Mouse (Mus musculus) midbrain, postnatal 0 days (tissue): ENCODE results near the gene Insm2. TPM values are rescaled to one million over a fixed set of nuclear protein-coding genes. Genes with fewer than 3 reads are reported as not detected.

ENCODE experiments used
- ATAC-seq: fragments of 200-750 bp; cut with Nextera tagmentation; 2 replicates; pipeline ENCODE4 v1.8.0; 2017; ENCODE audit warnings: moderate number of reproducible peaks, mild to moderate bottlenecking, moderate TSS enrichment, moderate library complexity; ENCODE audit not compliant: low FRiP score
- DNase-seq: peaks from one replicate; pipeline ENCODE4 v3.0.0-alpha.2; 2015; ENCODE audit warnings: low spot score
- H3K27ac ChIP-seq: fragments of 300-500 bp; sonication (generic); 2 replicates; pipeline ENCODE4 v1.5.1; 2014; ENCODE audit warnings: low read depth, mild to moderate bottlenecking, low read length, mixed read lengths
- H3K27me3 ChIP-seq: fragments of 300-500 bp; sonication (generic); 2 replicates; pipeline ENCODE4 v1.6.1; 2014; ENCODE audit warnings: low read length, control low read depth, mixed read lengths; ENCODE audit not compliant: insufficient read depth
- H3K36me3 ChIP-seq: fragments of 300-500 bp; sonication (generic); 2 replicates; pipeline ENCODE4 v1.6.1; 2014; ENCODE audit warnings: low read length, control low read depth, mixed read lengths; ENCODE audit not compliant: insufficient read depth
- H3K4me1 ChIP-seq: fragments of 300-500 bp; sonication (generic); 2 replicates; pipeline ENCODE4 v1.6.1; 2014; ENCODE audit warnings: mild to moderate bottlenecking, control low read depth, antibody characterized with exemption, low read length, mixed read lengths; ENCODE audit not compliant: insufficient read depth
- H3K4me2 ChIP-seq: fragments of 300-500 bp; sonication (generic); 2 replicates; pipeline ENCODE4 v1.6.1; 2014; ENCODE audit warnings: low read depth, mild to moderate bottlenecking, low read length, mixed read lengths; ENCODE audit not compliant: poor library complexity, severe bottlenecking
- H3K4me3 ChIP-seq: fragments of 300-500 bp; sonication (generic); 2 replicates; pipeline ENCODE4 v1.5.1; 2014; ENCODE audit warnings: low read depth, mild to moderate bottlenecking, low read length, moderate library complexity
- H3K9ac ChIP-seq: fragments of 300-500 bp; sonication (generic); replicated peaks from 2 replicates; pipeline ENCODE4 v1.6.1; 2014; ENCODE audit warnings: mild to moderate bottlenecking, low read length, moderate library complexity, mixed read lengths; ENCODE audit not compliant: poor library complexity, severe bottlenecking
- H3K9me3 ChIP-seq: fragments of 300-500 bp; sonication (generic); 2 replicates; pipeline ENCODE4 v1.6.1; 2016; ENCODE audit warnings: low read length, control low read depth
- CTCF ChIP-seq: IDR thresholded peaks from 2 replicates; pipeline ENCODE4 v1.5.1; 2016; ENCODE audit warnings: antibody characterized with exemption, mild to moderate bottlenecking
- WGBS: fragments of 180-500 bp; shearing (Covaris S2); extraction: QIAGEN DNeasy Blood & Tissue Kit; methylation state at CpG from one replicate; pipeline ENCODE4 v1.1.7; 2014; 5-methylcytosine and 5-hydroxymethylcytosine counted together
- polyA plus RNA-seq: library from polyadenylated mRNA; unstranded; fragments of >200 nt; fragmentation: Nextera tagmentation; extraction: Ambion mirVana; gene quantifications from 2 replicates; pipeline ENCODE4 v1.2.1, GENCODE M21; 2015
- total RNA-seq: library from RNA; depleted of rRNA; stranded (reverse); fragments of >200 nt; gene quantifications from 2 replicates; pipeline ENCODE4 v1.2.3, GENCODE M21; 2014

Gene Insm2
- total and polyA plus RNA-seq, 2 experiments from 2014 or later = 1.1 to 1.5 TPM

DNA sequence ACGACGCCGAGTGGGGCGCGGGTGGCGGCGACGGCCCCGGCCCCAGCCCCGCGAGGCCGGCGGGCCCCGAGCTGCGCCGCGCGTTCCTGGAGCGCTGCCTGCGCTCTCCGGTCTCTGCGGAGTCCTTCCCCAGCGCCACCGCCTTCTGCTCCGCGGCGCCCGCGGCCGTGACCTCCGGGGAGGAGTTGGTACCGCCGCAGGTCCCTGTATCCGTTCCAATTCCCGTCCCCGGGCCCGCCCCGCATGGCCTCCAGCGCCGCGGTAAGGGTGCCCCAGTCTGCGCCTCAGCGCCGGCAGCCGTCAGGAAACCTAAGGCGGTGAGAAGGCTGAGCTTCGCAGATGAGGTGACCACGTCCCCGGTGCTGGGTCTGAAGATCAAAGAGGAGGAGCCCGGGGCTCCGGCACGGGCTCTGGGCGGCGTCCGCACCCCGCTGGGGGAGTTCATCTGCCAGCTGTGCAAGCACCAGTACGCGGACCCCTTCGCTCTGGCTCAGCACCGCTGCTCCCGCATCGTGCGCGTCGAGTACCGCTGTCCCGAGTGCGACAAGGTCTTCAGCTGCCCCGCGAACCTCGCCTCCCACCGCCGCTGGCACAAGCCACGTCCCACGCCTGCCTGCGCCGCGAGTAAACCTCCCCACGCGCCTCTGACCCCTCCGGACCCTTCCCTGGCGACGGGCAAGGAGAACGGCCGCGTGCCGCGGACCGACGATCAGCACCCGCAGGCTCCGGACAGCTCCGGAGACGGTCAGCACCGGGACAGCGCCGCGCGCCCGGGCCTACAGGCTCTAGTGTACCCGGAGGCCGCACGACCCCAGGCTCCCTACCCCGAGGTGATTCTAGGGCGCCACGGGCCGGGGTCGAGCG lies 644 bp downstream of the Insm2 start:
- no peak for TF ChIP-seq CTCF
- H3K36me3 ChIP-seq = peaks cover 6% of the 10 kb centered on the region; the same call in 1 of the 2 replicates
- ATAC-seq = peak; percentile 55
- DNase-seq = no peak
- H3K4me3 ChIP-seq = peak overlapping the region; percentile 50
- H3K27me3 ChIP-seq = peaks cover 37% of the 10 kb centered on the region
- H3K27ac ChIP-seq = no peak overlapping the region
- H3K9ac ChIP-seq = peak overlapping the region; percentile 57
- 0 out of 2 replicates have a peak, but pooled peaks cover 4% of the 10 kb centered on the region for H3K4me1 ChIP-seq
- no peaks in the 10 kb centered on the region for H3K9me3 ChIP-seq
- whole genome bisulfite sequencing = 1% methylated on average over 91 of the region's 109 CpGs
- H3K4me2 ChIP-seq = peak overlapping the region; percentile 93

DNA sequence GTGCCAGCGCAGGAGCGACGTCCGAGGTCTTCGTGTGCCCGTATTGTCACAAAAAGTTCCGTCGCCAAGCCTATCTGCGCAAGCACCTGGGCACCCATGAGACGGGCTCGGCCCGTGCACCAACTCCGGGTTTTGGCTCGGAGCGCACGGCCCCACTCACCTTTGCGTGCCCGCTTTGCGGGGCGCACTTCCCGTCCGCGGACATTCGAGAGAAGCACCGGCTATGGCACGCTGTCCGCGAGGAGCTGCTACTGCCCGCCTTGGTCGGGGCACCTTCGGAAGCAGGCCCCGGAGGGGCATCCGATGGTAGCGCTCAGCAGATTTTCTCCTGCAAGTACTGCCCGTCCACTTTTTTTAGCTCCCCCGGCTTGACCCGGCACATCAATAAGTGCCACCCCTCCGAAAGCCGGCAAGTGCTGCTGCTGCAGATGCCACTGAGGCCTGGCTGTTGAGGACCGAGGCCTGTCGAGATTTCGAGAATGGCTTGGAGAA lies 1.3 kb downstream of the Insm2 start:
- Histone ChIP-seq H3K4me3 (peak overlapping the region; percentile 50; the same call in 1 of the 2 replicates), H3K9ac (no peak overlapping the region), H3K9me3 (no peaks in the 10 kb centered on the region), H3K4me2 (peak overlapping the region; percentile 93), H3K4me1 (0 out of 2 replicates have a peak, but pooled peaks cover 4% of the 10 kb centered on the region), H3K27ac (no peak overlapping the region), H3K36me3 (peaks cover 6% of the 10 kb centered on the region; the same call in 1 of the 2 replicates), H3K27me3 (peaks cover 37% of the 10 kb centered on the region)
- 10% methylated on average over 42 of the region's 42 CpGs for WGBS
- DNase-seq = no peak
- no peak for TF ChIP-seq CTCF
- 0 out of 2 replicates have a peak, but pooled peaks have one; percentile 15 for ATAC-seq

DNA sequence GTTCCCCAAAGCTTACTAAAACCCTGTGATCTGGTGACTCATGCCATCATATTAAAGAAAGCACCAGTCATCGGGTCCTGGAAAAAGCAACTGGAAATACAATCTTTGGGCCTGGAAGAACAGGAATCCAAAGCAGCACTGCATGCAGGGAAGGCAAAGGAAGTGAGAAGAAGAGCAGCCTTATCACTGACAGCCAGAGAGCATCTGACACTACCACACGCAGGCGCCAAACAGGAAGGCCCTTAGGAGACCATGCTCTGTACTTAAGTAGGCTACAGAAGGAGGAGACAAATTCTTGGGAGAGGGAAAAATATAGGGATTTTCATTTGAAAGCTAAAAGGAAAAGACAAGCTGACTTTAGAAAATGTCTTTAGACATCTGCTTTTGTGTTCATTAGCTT lies 5.2 kb downstream of the Insm2 start:
- Histone ChIP-seq H3K4me2 (no peak overlapping the region), H3K27me3 (peaks cover 17% of the 10 kb centered on the region), H3K9me3 (no peaks in the 10 kb centered on the region), H3K4me3 (no peak overlapping the region), H3K27ac (no peak overlapping the region), H3K36me3 (peaks cover 6% of the 10 kb centered on the region; the same call in 1 of the 2 replicates), H3K4me1 (no peaks in the 10 kb centered on the region), H3K9ac (no peak overlapping the region)
- 77% methylated on average over 3 of the region's 3 CpGs for whole genome bisulfite sequencing
- DNase-seq (no peak), ATAC-seq (no peak)
- TF ChIP-seq CTCF = no peak

DNA sequence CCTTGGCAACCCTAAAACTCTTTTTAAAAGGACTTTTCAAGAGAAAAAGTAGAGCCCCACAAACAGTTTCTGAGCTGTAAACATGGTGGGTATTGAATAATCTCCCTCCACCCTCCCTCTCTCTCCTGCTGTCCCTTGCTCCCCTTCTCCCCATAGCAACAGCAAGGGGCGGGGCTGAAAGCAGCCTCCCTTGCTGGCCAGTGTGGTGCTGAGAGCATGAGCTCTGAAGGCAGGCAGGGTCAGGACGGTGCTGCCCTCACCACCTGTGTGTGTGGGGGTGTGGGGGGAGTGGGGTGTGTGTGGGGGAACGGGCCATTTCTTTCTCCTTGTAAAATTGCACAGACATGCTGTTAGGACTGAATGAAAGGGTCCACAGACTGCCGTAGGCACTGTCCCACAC lies 8.7 kb downstream of the Insm2 start:
- no peak overlapping the region for H3K27ac ChIP-seq
- 0 out of 2 replicates have a peak, but pooled peaks cover 6% of the 10 kb centered on the region for H3K36me3 ChIP-seq
- WGBS = 40% methylated on average over 4 of the region's 4 CpGs
- no peaks in the 10 kb centered on the region for H3K27me3 ChIP-seq
- H3K4me2 ChIP-seq = no peak overlapping the region
- DNase-seq (no peak), ATAC-seq (no peak)
- no peaks in the 10 kb centered on the region for H3K9me3 ChIP-seq
- no peak overlapping the region for H3K9ac ChIP-seq
- TF ChIP-seq CTCF = no peak
- no peak overlapping the region for H3K4me3 ChIP-seq
- no peaks in the 10 kb centered on the region for H3K4me1 ChIP-seq

DNA sequence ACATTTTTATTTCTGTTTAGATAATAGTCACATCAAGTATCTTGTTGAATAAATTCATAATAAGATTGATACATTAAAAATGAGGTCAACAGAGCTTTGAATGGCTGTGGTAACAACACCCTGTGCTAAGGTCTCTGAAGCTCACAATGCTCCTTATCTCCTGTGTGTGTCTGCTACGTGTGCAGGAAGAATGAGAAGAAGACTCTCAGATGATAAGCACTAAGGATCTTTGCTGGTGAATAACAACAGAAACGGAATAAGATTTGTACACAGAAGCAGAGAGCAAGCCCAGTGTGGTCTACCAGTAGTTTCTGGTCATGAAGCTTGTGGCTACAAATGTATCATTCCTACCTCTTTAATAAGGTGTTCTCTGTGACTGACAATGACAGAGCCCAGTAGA lies 11.6 kb downstream of the Insm2 start:
- WGBS = 70% methylated on average over 2 of the region's 2 CpGs
- ATAC-seq (no peak), DNase-seq (no peak)
- H3K9ac ChIP-seq = no peak overlapping the region
- no peaks in the 10 kb centered on the region for H3K36me3 ChIP-seq
- H3K27me3 ChIP-seq = no peaks in the 10 kb centered on the region
- H3K4me3 ChIP-seq = no peak overlapping the region
- no peak overlapping the region for H3K27ac ChIP-seq
- H3K4me2 ChIP-seq = no peak overlapping the region
- no peaks in the 10 kb centered on the region for H3K9me3 ChIP-seq
- no peaks in the 10 kb centered on the region for H3K4me1 ChIP-seq
- no peak for TF ChIP-seq CTCF

DNA sequence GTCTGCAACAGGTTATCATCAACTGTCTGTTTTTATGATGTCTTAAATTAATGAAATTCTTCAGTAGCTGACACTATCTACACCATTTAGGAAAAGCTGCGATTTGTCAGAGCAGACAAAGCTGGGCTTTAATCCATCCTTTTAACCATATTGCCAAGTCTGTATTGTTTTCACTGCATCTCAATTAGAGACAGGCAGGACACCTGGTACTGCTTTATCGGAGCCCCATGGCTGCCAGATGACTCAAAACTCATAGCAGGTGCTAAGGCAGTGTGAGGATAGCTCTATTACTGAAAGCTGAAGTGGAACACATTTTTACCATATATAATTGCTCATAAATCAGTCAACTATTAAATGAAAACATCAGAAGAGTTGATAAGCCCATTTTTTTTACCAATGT lies 21.1 kb downstream of the Insm2 start:
- ATAC-seq (no peak), DNase-seq (peak; percentile 59)
- no peak for TF ChIP-seq CTCF
- Histone ChIP-seq H3K4me2 (no peak overlapping the region), H3K27me3 (no peaks in the 10 kb centered on the region), H3K27ac (no peak overlapping the region), H3K4me3 (no peak overlapping the region), H3K9me3 (no peaks in the 10 kb centered on the region), H3K36me3 (no peaks in the 10 kb centered on the region), H3K9ac (no peak overlapping the region), H3K4me1 (no peaks in the 10 kb centered on the region)
- 24% methylated on average over 2 of the region's 2 CpGs for WGBS
